Mouse (Mus musculus): ENCODE measurements around the gene Gstz1. TPM values are rescaled to one million over a fixed set of nuclear protein-coding genes. Genes with fewer than 3 reads are reported as not detected.
"Not testable (repeated sequence)": the region's sequence is repeated elsewhere in the genome, so short reads cannot be mapped to it uniquely, and the experiment has no call there.

Gstz1 gene
- 10 to 100 TPM; 47.1 to 49.6 TPM for total RNA-seq (2021)
- long read RNA-seq, experiment 1, transcript Gstz1-201 (9 exons, 1,656 nt) = major isoform, 65 of 82 reads
- long read RNA-seq, experiment 1, partial matches to known transcripts = 5 of 82 reads
- long read RNA-seq, experiment 1, other reads (novel, unspliced or antisense) = 8 of 82 reads
- long read RNA-seq, experiment 2, transcript Gstz1-201 (9 exons, 1,656 nt) = major isoform, 64 of 83 reads
- long read RNA-seq, experiment 2, partial matches to known transcripts = 5 of 83 reads
- long read RNA-seq, experiment 2, other reads (novel, unspliced or antisense) = 13 of 83 reads

- peak; percentile 82 for DNase-seq
Observed at GRCm38 (mm10) chr12:87146966-87147365, at the start of gene Gstz1. TSS of gene Gstz1 (plus strand) at chr12:87147165.

DNA sequence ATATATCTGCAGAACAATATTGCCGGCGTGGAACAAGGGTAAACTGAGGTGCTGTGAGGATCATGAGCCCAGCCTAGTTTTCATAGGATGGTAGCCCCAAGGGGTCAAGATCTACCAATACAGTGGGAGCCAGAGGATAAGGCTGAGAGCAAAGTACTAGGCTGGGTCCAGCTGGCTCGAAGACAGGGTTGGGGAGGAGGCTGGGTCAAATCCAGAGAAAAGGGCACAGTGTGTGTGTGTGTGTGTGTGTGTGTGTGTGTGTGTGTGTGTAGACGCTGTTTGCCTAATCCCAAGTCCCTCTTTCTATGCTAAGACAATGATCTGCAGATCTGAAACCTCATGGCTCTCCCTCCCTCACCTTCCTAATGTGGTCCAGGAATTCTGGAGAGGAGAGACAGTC lies 46.6 kb upstream of the Gstz1 start:
- DNase-seq = no peak

GRCm38 (mm10) chr12:87102165-87102631 lies 44.8 kb upstream of the Gstz1 start, which contains the start of gene Ngb:
TSS of gene Ngb (minus strand) at chr12:87102539.
- no peak for DNase-seq

GRCm38 (mm10) chr12:87103471-87103870 lies 43.5 kb upstream of the Gstz1 start:
- no peak for DNase-seq

- no peak for DNase-seq
Observed at GRCm38 (mm10) chr12:87104796-87105195, 42.2 kb upstream of the Gstz1 start.

- DNase-seq = no peak
Observed at GRCm38 (mm10) chr12:87107357-87107977, 39.5 kb upstream of the Gstz1 start.

DNA sequence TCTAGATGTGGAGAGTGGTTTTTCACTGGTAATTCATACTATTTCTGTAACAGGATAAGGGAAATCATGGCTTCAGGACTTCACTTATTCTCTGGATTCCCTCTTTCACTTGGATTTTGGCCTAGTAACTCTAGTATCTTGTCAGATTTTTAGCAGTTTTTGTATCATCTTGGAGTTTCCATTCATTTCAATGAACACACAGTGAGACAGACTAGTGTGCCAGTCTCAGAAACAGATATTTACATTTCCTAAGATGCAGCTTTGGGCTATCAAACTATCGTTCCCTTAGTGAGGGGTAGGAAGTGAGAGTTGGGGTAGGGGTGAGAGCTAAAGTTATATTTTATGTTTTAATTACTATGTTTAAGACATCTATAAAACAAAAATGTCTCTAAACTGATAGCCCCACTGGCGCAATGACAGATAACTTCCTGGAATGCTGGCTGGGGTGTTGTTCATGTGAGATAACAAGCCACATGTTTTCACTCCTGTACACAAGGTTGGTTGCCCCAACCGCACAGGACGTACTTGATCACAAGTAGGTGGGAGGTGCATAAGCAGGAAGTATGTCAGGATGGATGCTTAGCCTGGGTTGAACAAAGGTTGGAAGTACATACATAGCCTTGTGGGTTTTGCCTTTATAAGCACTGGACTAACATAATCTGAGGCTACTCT lies 24.9 kb upstream of the Gstz1 start:
- no peak for DNase-seq

- no peak for DNase-seq
Observed at GRCm38 (mm10) chr12:87127256-87127655, 19.7 kb upstream of the Gstz1 start.

DNA sequence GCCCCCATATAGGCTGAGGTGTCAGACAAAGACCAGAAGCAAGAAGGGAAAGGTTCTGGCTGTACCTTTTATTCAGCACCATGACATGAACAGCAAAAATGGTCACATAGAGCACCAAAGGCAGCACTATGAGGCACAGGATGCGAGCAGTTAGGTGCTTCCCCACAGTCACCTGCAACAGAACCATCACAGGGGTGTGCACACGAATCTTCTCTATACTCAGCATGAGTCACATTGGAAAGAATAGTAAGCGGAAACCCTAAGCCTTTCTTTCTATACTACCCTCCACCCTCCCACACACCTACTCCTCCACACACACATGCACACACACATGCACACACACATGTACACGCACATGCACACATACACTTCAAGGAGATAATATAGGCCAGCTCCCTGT lies 16.7 kb upstream of the Gstz1 start:
- DNase-seq = no peak

DNA sequence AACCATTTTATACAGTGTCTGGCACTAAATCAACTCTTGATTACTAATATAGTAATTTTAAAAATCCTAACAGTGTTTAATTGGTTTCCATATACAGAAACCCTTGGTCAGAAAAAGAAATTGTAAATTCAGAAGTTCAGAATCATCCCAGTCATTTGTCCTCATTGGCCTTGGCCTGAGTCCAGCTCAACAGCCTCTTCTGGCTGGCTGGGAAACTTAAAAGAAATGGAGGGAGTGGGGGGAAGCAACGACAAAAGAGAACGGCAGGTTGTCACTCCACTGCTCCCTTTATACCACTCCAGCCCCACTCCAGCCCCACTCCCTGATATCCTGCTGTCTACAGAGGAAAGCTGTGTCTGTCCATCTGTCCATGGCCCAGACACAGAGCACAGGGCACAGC lies 15.8 kb upstream of the Gstz1 start:
- DNase-seq = no peak

- DNase-seq = no peak
Observed at GRCm38 (mm10) chr12:87131619-87132018, 15.3 kb upstream of the Gstz1 start.

DNA sequence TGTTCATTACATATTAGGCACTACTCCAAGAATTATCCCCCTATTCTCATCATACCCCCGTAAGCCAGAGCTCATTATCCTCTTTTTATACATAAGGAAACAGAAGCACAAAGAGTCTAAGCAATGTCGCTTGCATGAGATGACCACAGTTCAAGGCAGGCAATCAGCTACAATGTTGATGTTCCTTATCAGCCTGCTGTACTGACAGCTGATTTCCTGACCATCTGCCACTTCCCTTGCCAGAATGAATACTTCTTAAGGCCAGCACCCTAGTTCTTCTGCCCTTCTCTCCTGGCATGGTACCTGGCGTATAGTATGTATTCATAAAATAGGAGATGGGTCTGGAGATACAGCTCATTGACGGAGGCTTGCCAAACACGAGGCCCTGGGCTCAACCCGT lies 14.8 kb upstream of the Gstz1 start:
- DNase-seq = no peak

DNA sequence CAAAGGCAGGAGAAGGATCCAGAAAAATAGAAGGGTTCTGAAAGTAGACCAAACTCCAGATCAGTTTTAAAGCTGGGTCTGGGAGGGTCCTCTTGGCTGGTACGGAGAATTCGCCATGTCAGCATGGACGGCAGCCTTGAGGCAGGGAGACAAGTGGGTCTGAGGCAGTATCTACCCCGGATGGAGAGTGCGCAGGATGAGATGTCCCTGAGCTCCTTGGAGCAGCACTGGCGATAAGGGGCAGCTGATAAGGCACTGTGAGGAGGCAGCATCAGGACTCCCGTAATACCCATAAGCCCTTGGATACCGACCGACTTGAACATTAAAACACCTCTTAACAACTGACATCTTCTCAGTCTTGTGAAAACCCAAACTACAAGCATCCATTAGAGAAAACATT lies 14.2 kb upstream of the Gstz1 start:
- no peak for DNase-seq

GRCm38 (mm10) chr12:87137439-87138341 lies 9.3 kb upstream of the Gstz1 start:
- no peak for DNase-seq

DNA sequence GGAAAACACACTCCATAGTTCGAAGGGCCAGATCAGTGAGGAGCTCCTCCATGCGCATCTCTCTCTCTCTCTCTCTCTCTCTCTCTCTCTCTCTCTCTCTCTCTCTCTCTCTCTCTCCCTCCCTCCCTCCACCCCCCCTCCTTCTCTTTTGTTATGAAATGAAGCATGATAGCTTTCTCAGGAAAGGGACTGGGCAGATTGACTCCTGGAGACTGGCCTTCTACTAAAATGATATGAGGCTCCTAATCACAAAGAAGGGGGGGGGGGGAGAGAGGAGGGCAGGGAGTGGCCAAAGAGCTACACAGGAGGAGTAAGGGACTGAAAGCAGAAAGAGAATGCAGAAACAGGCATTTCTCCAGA lies 8.6 kb upstream of the Gstz1 start:
- no peak for DNase-seq

GRCm38 (mm10) chr12:87138768-87139167 lies 8.2 kb upstream of the Gstz1 start:
- DNase-seq = no peak

- no peak for DNase-seq
Observed at GRCm38 (mm10) chr12:87142156-87142555, 4.8 kb upstream of the Gstz1 start.

DNA sequence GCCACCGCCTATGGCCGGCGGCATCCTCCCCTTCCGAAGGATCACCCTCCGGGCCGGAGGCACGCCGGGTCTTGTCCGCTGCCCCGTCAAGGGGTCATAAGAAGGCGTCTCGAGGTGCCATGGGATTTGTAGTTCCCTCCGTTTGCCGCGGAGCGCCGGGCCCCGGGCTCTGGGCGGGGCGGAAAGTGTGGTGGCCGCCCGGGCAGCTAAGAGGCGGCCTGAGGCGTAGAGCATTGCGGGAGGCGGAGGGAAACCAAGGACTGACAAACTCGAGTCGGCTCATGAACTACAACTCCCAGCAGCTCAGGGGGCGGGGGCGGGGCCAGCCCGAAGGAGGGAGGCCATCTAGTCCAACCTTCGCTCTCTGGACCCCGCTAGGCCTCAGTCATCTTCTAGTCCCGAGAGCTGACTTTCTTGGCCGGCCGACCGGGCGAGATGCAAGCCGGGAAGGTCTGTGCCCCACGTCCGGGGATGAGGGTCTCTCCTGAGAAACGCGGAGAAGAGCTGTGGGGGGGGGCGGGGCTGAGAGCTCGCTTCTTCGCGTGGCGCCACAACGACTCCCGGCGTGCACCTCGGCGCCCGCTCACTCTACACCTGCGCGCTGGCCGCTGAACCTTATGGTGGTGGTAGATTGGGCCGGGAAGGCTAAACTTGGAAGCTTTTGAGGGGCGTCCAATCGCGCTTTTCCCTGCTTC lies 577 bp downstream of the Gstz1 start, which contains the start of gene Pomt2:
Gene Pomt2 (minus strand): TSS at position 574 of the 695 bp plus-strand sequence.
- peak; percentile 87 for DNase-seq

GRCm38 (mm10) chr12:87148136-87148535 lies 1.2 kb downstream of the Gstz1 start:
- DNase-seq = no peak

- DNase-seq = no peak
Observed at GRCm38 (mm10) chr12:87149471-87149870, 2.5 kb downstream of the Gstz1 start.

GRCm38 (mm10) chr12:87154448-87154847 lies 7.5 kb downstream of the Gstz1 start:
- DNase-seq = not testable (repeated sequence)

GRCm38 (mm10) chr12:87157361-87157760 lies 10.4 kb downstream of the Gstz1 start:
- no peak for DNase-seq
